Mouse (Mus musculus) erythroblast, embryonic 14.5 days (primary cell): Measurements from ENCODE around the gene Timm17b. TPM values are rescaled to one million over a fixed set of nuclear protein-coding genes. Genes with fewer than 3 reads are reported as not detected.

ENCODE experiments used
- H3K27me3 ChIP-seq: 2 replicates; pipeline ENCODE4 v1.6.1; 2012; ENCODE audit warnings: inconsistent platforms; ENCODE audit not compliant: control insufficient read depth
- H3K36me3 ChIP-seq: 2 replicates; pipeline ENCODE4 v1.6.1; 2012; ENCODE audit warnings: mild to moderate bottlenecking, inconsistent platforms; ENCODE audit not compliant: control insufficient read depth
- H3K4me1 ChIP-seq: 2 replicates; pipeline ENCODE4 v1.6.1; 2012; ENCODE audit warnings: inconsistent platforms; ENCODE audit not compliant: control insufficient read depth
- H3K4me3 ChIP-seq: replicated peaks from 2 replicates; pipeline ENCODE3; 2012; ENCODE audit warnings: moderate library complexity, mild to moderate bottlenecking, inconsistent platforms
- H3K9me3 ChIP-seq: 2 replicates; pipeline ENCODE4 v1.6.1; 2012; ENCODE audit warnings: low read length, inconsistent platforms, mixed read lengths; ENCODE audit not compliant: control insufficient read depth
- GATA1 ChIP-seq: IDR thresholded peaks from 2 replicates; pipeline ENCODE4 v1.6.1; 2012; ENCODE audit warnings: low read length, inconsistent platforms, mixed read lengths
- TAL1 ChIP-seq: IDR thresholded peaks from 3 replicates; pipeline ENCODE4 v1.6.1; 2012; ENCODE audit warnings: low read length, inconsistent platforms, mixed read lengths
- polyA plus RNA-seq: library from polyadenylated mRNA; stranded (reverse); fragments of >175 nt; gene quantifications from 2 replicates; pipeline ENCODE4 v1.2.3, GENCODE M21; 2012

Gene Timm17b
- polyA plus RNA-seq, result 22.8 and 32.9 TPM in 2 replicates

- H3K9me3 ChIP-seq, result peaks cover 4% of the 10 kb centered on the region; the same call in 1 of the 2 replicates
- H3K36me3 ChIP-seq, result peaks cover 31% of the 10 kb centered on the region
- H3K27me3 ChIP-seq, result no peaks in the 10 kb centered on the region
- TF ChIP-seq GATA1, result no peak
- no peak for TF ChIP-seq TAL1
- H3K4me3 ChIP-seq, result peak within 1 kb of the TSS; percentile 88
- peaks cover 18% of the 10 kb centered on the region for H3K4me1 ChIP-seq
These were observed at the start of gene Timm17b, which contains the start of gene Pqbp1 for GRCm38 (mm10) chrX:7898880-7899874. Gene Timm17b (plus strand): TSS chrX:7899357. Gene Pqbp1 (minus strand): TSS chrX:7899269.

- Histone ChIP-seq H3K27me3 (no peaks in the 10 kb centered on the region), H3K36me3 (peaks cover 87% of the 10 kb centered on the region), H3K4me3 (no peak overlapping the region), H3K9me3 (no peaks in the 10 kb centered on the region), H3K4me1 (peaks cover 13% of the 10 kb centered on the region)
- no peak for TF ChIP-seq TAL1
- no peak for TF ChIP-seq GATA1
These were observed 44.6 kb upstream of the Timm17b start for GRCm38 (mm10) chrX:7854578-7854977.

- peaks cover 37% of the 10 kb centered on the region for H3K4me1 ChIP-seq
- peaks cover 82% of the 10 kb centered on the region for H3K36me3 ChIP-seq
- TF ChIP-seq TAL1 (no peak), GATA1 (no peak)
- no peaks in the 10 kb centered on the region for H3K27me3 ChIP-seq
- no peak overlapping the region for H3K4me3 ChIP-seq
- no peaks in the 10 kb centered on the region for H3K9me3 ChIP-seq
These were observed 39.9 kb upstream of the Timm17b start for GRCm38 (mm10) chrX:7859191-7859753.

GRCm38 (mm10) chrX:7863181-7863580 lies 36.0 kb upstream of the Timm17b start:
- peaks cover 90% of the 10 kb centered on the region for H3K36me3 ChIP-seq
- no peak for TF ChIP-seq GATA1
- no peak for TF ChIP-seq TAL1
- H3K4me3 ChIP-seq, result no peak overlapping the region

GRCm38 (mm10) chrX:7864551-7864950 lies 34.6 kb upstream of the Timm17b start:
- Histone ChIP-seq H3K36me3 (peaks cover 90% of the 10 kb centered on the region), H3K4me3 (no peak overlapping the region), H3K9me3 (no peaks in the 10 kb centered on the region), H3K4me1 (peaks cover 29% of the 10 kb centered on the region), H3K27me3 (no peaks in the 10 kb centered on the region)
- TF ChIP-seq TAL1 (no peak), GATA1 (no peak)

More at GRCm38 (mm10) chrX:7863181-7863580, 36.0 kb upstream of the Timm17b start:
- H3K9me3 ChIP-seq, result no peaks in the 10 kb centered on the region
- peaks cover 40% of the 10 kb centered on the region for H3K4me1 ChIP-seq
- no peaks in the 10 kb centered on the region for H3K27me3 ChIP-seq

GRCm38 (mm10) chrX:7865343-7865742 lies 33.8 kb upstream of the Timm17b start:
- Histone ChIP-seq H3K4me3 (no peak overlapping the region), H3K36me3 (peaks cover 90% of the 10 kb centered on the region), H3K9me3 (no peaks in the 10 kb centered on the region), H3K4me1 (peaks cover 22% of the 10 kb centered on the region), H3K27me3 (no peaks in the 10 kb centered on the region)
- TF ChIP-seq TAL1, result no peak
- TF ChIP-seq GATA1, result no peak

GRCm38 (mm10) chrX:7865786-7866185 lies 33.4 kb upstream of the Timm17b start:
- Histone ChIP-seq H3K4me3 (no peak overlapping the region), H3K4me1 (peaks cover 17% of the 10 kb centered on the region), H3K27me3 (no peaks in the 10 kb centered on the region), H3K36me3 (peaks cover 90% of the 10 kb centered on the region), H3K9me3 (no peaks in the 10 kb centered on the region)
- no peak for TF ChIP-seq GATA1
- TF ChIP-seq TAL1, result no peak

- Histone ChIP-seq H3K4me1 (peaks cover 6% of the 10 kb centered on the region), H3K9me3 (no peaks in the 10 kb centered on the region), H3K36me3 (peaks cover 90% of the 10 kb centered on the region)
These were observed 32.0 kb upstream of the Timm17b start for GRCm38 (mm10) chrX:7867141-7867540.

GRCm38 (mm10) chrX:7868506-7868905 lies 30.7 kb upstream of the Timm17b start:
- H3K9me3 ChIP-seq, result no peaks in the 10 kb centered on the region
- no peak overlapping the region for H3K4me3 ChIP-seq
- no peak for TF ChIP-seq TAL1
- TF ChIP-seq GATA1, result no peak
- H3K36me3 ChIP-seq, result peaks cover 92% of the 10 kb centered on the region
- H3K27me3 ChIP-seq, result no peaks in the 10 kb centered on the region
- H3K4me1 ChIP-seq, result peaks cover 4% of the 10 kb centered on the region

More at GRCm38 (mm10) chrX:7867141-7867540, 32.0 kb upstream of the Timm17b start:
- no peak for TF ChIP-seq GATA1
- no peak for TF ChIP-seq TAL1
- Histone ChIP-seq H3K4me3 (no peak overlapping the region), H3K27me3 (no peaks in the 10 kb centered on the region)
